Mouse (Mus musculus): Measurements from ENCODE around the gene Tlcd1. TPM values are rescaled to one million over a fixed set of nuclear protein-coding genes. Genes with fewer than 3 reads are reported as not detected.

Tlcd1 gene
- polyA plus RNA-seq, 1 experiment from 2014 or later = 9.2 TPM

DNA sequence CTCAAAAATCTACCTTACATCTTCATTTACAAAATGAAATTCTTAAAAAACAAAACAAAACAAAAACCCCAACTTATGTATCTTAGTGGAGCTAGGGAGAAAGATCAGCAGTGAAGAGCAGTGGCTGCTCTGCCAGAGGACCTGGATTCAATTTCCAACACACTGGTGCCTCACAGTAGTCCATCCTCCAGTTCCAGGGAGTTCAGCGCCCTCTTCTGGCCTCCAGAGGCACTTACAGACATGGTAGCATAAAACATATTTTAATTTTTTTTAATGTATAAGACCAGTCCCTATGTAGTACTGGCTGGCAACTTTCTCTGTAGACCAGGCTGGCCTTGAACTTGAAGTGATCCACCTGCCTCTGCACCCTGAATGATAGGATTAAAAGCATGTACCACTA, 25.4 kb upstream of the Tlcd1 start:
- Histone ChIP-seq H3K36me3 (replicated peaks) (peaks cover 97% of the 10 kb centered on the region), H3K4me1 (peaks cover under 1% of the 10 kb centered on the region; the same call in 1 of the 2 replicates), H3K27me3 (replicated peaks; ENCODE audit: low read depth, poor library complexity, severe bottlenecking) (no peaks in the 10 kb centered on the region), H3K9me3 (no peaks in the 10 kb centered on the region), H3K4me3 (no peak overlapping the region), H3K27ac (replicated peaks) (no peak overlapping the region)
- WGBS = 28% methylated on average over 1 of the region's 1 CpGs
- peak; percentile 36 for DNase-seq (ENCODE audit: low spot score)

GRCm38 (mm10) chr11:78152299-78153231, 23.9 kb upstream of the Tlcd1 start:
- no peak overlapping the region for H3K4me3 ChIP-seq
- no peaks in the 10 kb centered on the region for H3K9me3 ChIP-seq
- DNase-seq (ENCODE audit: low spot score) = no peak
- no peak overlapping the region for H3K27ac ChIP-seq (replicated peaks)
- WGBS = 82% methylated on average over 9 of the region's 9 CpGs
- peaks cover 6% of the 10 kb centered on the region; the same call in 1 of the 2 replicates for H3K4me1 ChIP-seq
- H3K27me3 ChIP-seq (replicated peaks; ENCODE audit: low read depth, poor library complexity, severe bottlenecking) = no peaks in the 10 kb centered on the region
- H3K36me3 ChIP-seq (replicated peaks) = peaks cover 97% of the 10 kb centered on the region

DNA sequence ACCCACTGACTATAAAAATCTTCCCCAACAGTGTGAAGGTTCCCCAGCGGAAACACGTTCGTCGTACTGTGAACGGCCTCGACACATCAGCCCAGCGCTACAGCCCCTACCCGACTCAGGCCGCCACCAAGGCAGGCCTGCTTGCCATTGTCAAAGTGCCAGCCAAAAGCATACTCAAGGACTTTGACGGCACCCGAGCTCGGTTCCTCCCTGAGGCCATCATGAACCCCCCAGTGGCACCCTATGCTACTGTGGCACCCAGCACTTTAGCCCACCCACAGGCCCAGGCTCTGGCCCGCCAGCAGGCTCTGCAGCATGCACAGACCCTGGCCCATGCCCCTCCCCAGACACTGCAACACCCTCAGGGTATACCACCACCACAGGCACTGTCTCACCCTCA, 22.7 kb upstream of the Tlcd1 start:
- 92% methylated on average over 13 of the region's 13 CpGs for WGBS
- Histone ChIP-seq H3K36me3 (replicated peaks) (peaks cover 98% of the 10 kb centered on the region), H3K27me3 (replicated peaks; ENCODE audit: low read depth, poor library complexity, severe bottlenecking) (no peaks in the 10 kb centered on the region), H3K27ac (replicated peaks) (no peak overlapping the region), H3K4me3 (no peak overlapping the region; the same call in 1 of the 2 replicates), H3K9me3 (no peaks in the 10 kb centered on the region), H3K4me1 (peaks cover 6% of the 10 kb centered on the region; the same call in 1 of the 2 replicates)
- no peak for DNase-seq (ENCODE audit: low spot score)

GRCm38 (mm10) chr11:78155674-78156073, 20.8 kb upstream of the Tlcd1 start:
- H3K4me1 ChIP-seq = peaks cover 18% of the 10 kb centered on the region
- no peak for DNase-seq (ENCODE audit: low spot score)
- 73% methylated on average over 5 of the region's 5 CpGs for WGBS
- H3K9me3 ChIP-seq = no peaks in the 10 kb centered on the region
- no peak overlapping the region for H3K27ac ChIP-seq (replicated peaks)
- H3K27me3 ChIP-seq (replicated peaks; ENCODE audit: low read depth, poor library complexity, severe bottlenecking) = no peaks in the 10 kb centered on the region
- peaks cover 99% of the 10 kb centered on the region for H3K36me3 ChIP-seq (replicated peaks)
- H3K4me3 ChIP-seq = no peak overlapping the region

GRCm38 (mm10) chr11:78156156-78156699, 20.3 kb upstream of the Tlcd1 start:
- 73% methylated on average over 6 of the region's 6 CpGs for WGBS
- H3K27ac ChIP-seq (replicated peaks) = no peak overlapping the region
- H3K36me3 ChIP-seq (replicated peaks) = peaks cover 99% of the 10 kb centered on the region
- H3K4me1 ChIP-seq = peaks cover 23% of the 10 kb centered on the region
- no peaks in the 10 kb centered on the region for H3K9me3 ChIP-seq
- DNase-seq (ENCODE audit: low spot score) = no peak
- H3K27me3 ChIP-seq (replicated peaks; ENCODE audit: low read depth, poor library complexity, severe bottlenecking) = no peaks in the 10 kb centered on the region
- H3K4me3 ChIP-seq = no peak overlapping the region

DNA sequence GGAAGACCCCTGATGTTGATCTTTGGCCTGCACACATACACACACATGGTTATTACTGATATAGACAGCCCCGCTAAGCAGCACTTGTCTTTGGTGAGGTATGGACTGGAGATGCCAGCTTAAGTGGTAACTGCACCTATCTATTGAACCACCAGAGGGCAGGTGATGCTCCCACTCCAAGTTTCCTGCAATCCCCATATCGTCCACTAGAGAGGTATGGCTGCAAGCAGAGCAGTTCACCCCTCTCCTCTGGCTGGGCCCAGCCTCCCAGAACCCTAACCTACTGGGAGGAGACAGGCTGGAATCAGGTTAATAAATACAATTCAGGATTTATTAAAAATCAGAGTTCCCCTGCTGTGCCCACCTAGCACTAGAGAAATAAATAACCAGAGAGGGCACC, 17.4 kb upstream of the Tlcd1 start:
- Histone ChIP-seq H3K27ac (replicated peaks) (no peak overlapping the region), H3K9me3 (no peaks in the 10 kb centered on the region), H3K4me3 (peak overlapping the region; percentile 23; the same call in 1 of the 2 replicates), H3K36me3 (replicated peaks) (peaks cover 98% of the 10 kb centered on the region), H3K4me1 (peaks cover 49% of the 10 kb centered on the region), H3K27me3 (replicated peaks; ENCODE audit: low read depth, poor library complexity, severe bottlenecking) (no peaks in the 10 kb centered on the region)
- peak; percentile 79 for DNase-seq (ENCODE audit: low spot score)
- 33% methylated on average over 2 of the region's 2 CpGs for WGBS

DNA sequence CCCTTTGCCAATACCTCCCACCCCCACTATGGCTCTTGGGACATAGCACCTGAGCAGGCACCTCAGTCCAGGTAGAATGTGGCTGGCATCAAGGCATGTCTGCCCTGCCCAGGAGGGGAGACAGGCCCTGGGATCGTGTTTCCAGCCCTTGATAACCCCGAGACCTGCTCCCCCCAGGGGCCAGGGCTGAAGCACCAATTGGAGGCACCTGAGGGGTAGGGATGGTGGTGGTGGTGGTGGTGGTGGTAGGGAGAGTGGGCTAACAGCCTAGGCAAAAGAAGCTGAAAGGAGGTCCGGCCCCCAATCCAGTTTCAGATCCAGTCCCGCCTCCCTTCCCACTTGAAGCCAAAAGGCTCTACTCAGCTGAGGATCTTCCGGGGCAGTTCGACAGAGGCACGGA, 17.0 kb upstream of the Tlcd1 start:
- Histone ChIP-seq H3K4me3 (peak overlapping the region; percentile 23), H3K36me3 (replicated peaks) (peaks cover 94% of the 10 kb centered on the region), H3K27ac (replicated peaks) (no peak overlapping the region), H3K27me3 (replicated peaks; ENCODE audit: low read depth, poor library complexity, severe bottlenecking) (no peaks in the 10 kb centered on the region), H3K4me1 (peaks cover 50% of the 10 kb centered on the region), H3K9me3 (no peaks in the 10 kb centered on the region)
- DNase-seq (ENCODE audit: low spot score) = no peak
- WGBS = 75% methylated on average over 7 of the region's 7 CpGs

GRCm38 (mm10) chr11:78160171-78160570, 16.3 kb upstream of the Tlcd1 start:
- WGBS = 90% methylated on average over 18 of the region's 18 CpGs
- H3K27me3 ChIP-seq (replicated peaks; ENCODE audit: low read depth, poor library complexity, severe bottlenecking) = no peaks in the 10 kb centered on the region
- H3K27ac ChIP-seq (replicated peaks) = no peak overlapping the region
- peaks cover 50% of the 10 kb centered on the region for H3K4me1 ChIP-seq
- H3K36me3 ChIP-seq (replicated peaks) = peaks cover 87% of the 10 kb centered on the region
- H3K4me3 ChIP-seq = no peak overlapping the region
- DNase-seq (ENCODE audit: low spot score) = no peak
- no peaks in the 10 kb centered on the region for H3K9me3 ChIP-seq

DNA sequence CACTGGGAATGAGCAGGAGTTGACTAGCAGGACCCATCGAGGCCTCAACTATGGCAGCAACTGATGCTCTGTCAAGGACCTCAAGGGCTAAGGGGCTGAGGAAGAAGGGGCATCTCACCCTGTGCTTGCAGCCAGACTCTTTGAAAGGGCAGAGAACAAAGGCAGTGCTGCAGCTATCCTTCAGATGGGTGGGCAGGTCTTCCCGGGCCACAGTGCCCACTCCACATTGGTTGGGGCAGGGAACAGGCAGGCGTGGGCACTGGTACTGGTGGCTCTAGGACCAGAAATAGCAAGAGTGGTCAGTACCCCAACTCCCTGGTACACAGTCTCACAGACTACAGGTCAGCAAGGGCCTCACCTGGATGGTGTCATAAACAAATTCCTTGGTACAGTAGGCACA, 15.8 kb upstream of the Tlcd1 start:
- DNase-seq (ENCODE audit: low spot score) = no peak
- H3K27me3 ChIP-seq (replicated peaks; ENCODE audit: low read depth, poor library complexity, severe bottlenecking) = no peaks in the 10 kb centered on the region
- H3K9me3 ChIP-seq = no peaks in the 10 kb centered on the region
- H3K4me1 ChIP-seq = peaks cover 52% of the 10 kb centered on the region
- no peak overlapping the region for H3K27ac ChIP-seq (replicated peaks)
- WGBS = 89% methylated on average over 3 of the region's 3 CpGs
- peaks cover 82% of the 10 kb centered on the region for H3K36me3 ChIP-seq (replicated peaks)
- H3K4me3 ChIP-seq = no peak overlapping the region

- Histone ChIP-seq H3K4me1 (peaks cover 57% of the 10 kb centered on the region), H3K36me3 (replicated peaks) (peaks cover 77% of the 10 kb centered on the region), H3K27ac (replicated peaks) (no peak overlapping the region), H3K9me3 (no peaks in the 10 kb centered on the region), H3K27me3 (replicated peaks; ENCODE audit: low read depth, poor library complexity, severe bottlenecking) (no peaks in the 10 kb centered on the region), H3K4me3 (peak overlapping the region; percentile 84; the same call in 1 of the 2 replicates)
- 92% methylated on average over 14 of the region's 14 CpGs for WGBS
- DNase-seq (ENCODE audit: low spot score) = no peak
Observed at GRCm38 (mm10) chr11:78161169-78161568, 15.3 kb upstream of the Tlcd1 start.

DNA sequence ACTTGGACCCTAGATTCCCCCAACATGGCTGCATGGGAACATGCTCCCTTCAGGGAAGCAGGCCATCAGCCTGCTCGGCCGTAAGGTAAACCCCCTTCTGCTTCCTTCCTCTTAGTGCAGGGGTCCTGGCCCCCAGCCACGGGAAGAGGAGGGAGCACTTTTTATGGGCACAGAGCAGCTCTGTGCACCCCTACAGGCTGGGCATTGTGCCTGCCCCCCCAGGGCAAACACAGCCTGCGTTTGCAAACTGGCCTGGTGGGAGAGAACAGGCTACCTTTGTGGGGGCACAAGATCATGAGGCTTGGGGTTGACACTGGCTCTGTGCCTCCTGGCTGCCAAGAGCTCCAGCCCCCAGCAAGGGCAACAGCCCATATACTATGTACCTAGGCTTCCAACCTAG, 14.5 kb upstream of the Tlcd1 start:
- Histone ChIP-seq H3K36me3 (replicated peaks) (peaks cover 69% of the 10 kb centered on the region), H3K4me1 (peaks cover 59% of the 10 kb centered on the region), H3K4me3 (peak overlapping the region; percentile 84), H3K27me3 (replicated peaks; ENCODE audit: low read depth, poor library complexity, severe bottlenecking) (peaks cover 4% of the 10 kb centered on the region; the same call in 1 of the 2 replicates), H3K9me3 (no peaks in the 10 kb centered on the region), H3K27ac (replicated peaks) (peak overlapping the region; percentile 98)
- whole genome bisulfite sequencing = 55% methylated on average over 4 of the region's 4 CpGs
- no peak for DNase-seq (ENCODE audit: low spot score)

DNA sequence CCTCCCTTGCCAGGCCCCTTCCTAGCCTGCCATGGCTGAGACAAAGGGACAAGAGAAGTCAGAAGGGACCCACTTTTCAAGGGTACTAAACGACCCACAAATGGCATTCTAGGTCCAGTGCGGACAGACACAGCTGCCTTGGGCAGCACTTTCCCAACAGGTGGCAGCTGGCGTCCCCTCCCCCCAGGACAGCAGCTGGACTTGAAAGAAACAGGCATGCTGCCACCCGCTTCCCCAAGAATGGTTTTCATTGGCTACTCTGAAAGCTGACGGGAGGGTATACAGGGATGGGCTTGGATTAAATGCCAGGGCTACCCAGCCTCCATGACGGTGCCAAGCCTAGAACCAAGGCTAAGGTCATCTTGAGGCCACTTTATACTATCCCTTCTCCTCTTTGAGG, 14.0 kb upstream of the Tlcd1 start:
- Histone ChIP-seq H3K4me3 (peak overlapping the region; percentile 84), H3K4me1 (peaks cover 64% of the 10 kb centered on the region), H3K27me3 (replicated peaks; ENCODE audit: low read depth, poor library complexity, severe bottlenecking) (peaks cover 10% of the 10 kb centered on the region), H3K27ac (replicated peaks) (peak overlapping the region; percentile 98), H3K36me3 (replicated peaks) (peaks cover 67% of the 10 kb centered on the region), H3K9me3 (no peaks in the 10 kb centered on the region)
- DNase-seq (ENCODE audit: low spot score) = no peak
- 69% methylated on average over 6 of the region's 6 CpGs for WGBS

- H3K4me1 ChIP-seq = peaks cover 66% of the 10 kb centered on the region
- H3K4me3 ChIP-seq = peak overlapping the region; percentile 84
- WGBS = 60% methylated on average over 2 of the region's 2 CpGs
- H3K36me3 ChIP-seq (replicated peaks) = peaks cover 66% of the 10 kb centered on the region
- no peak for DNase-seq (ENCODE audit: low spot score)
- H3K9me3 ChIP-seq = no peaks in the 10 kb centered on the region
- peak overlapping the region; percentile 98 for H3K27ac ChIP-seq (replicated peaks)
- H3K27me3 ChIP-seq (replicated peaks; ENCODE audit: low read depth, poor library complexity, severe bottlenecking) = peaks cover 14% of the 10 kb centered on the region
Observed at GRCm38 (mm10) chr11:78163045-78163444, 13.5 kb upstream of the Tlcd1 start.

Measured in embryonic facial prominence, embryonic 10.5 days (tissue).